8 mouse cellular contexts compared by ENCODE assay signal in the genomic region with DNA sequence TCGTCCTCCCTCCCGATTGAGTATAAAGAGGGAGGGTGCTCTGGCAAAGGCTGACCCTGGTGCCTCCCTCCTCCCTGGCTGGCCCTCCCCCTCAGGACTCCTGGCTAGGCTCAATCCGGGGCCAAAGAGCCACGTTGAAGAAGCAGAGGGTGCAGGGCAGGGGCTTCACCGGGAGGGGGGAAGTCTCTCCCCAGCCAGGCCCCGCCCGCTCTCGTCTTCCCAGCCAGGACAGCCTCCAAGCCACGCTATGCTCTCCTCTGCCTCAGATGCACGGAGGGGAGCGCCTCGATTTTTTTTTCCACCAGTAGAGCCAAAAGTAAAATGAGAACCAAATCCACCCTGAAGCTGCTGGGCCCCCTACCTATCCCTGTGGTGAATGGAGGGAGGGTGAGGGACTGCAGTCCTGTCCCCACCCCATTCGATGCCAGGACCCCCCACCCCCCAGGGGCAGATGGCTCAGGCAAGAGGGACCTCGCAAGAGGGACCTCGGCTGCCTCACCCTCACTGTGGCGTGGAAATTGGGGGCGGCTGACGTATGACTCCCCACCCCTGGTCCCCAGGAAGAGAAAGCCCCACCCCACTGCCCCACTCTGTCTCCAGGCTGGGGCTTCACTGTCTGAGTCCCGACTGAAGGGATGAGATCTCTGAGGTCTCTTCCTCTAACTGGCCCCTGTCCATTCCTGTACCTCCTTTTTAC. TPM values are rescaled to one million over a fixed set of nuclear protein-coding genes. Genes with fewer than 3 reads are reported as not detected.
DNase-seq lines count a peak whose midpoint lies in the region; ATAC-seq lines count a peak whose summit lies in the region.
"Had no signal": no experiment of that assay in that cellular context is flagged by ENCODE, and none has a peak within 500 bp of the region (broad histone marks: within the 10 kb centered on the region; RNA-seq: fewer than 3 reads in every experiment).

No protein-coding gene starts in this region.

- no peak overlapping the region; the same call in 1 of the 2 replicates for H3K9ac ChIP-seq in midbrain, embryonic 14.5 days (replicated peaks; ENCODE audit: low read length)

- H3K36me3 ChIP-seq in midbrain, embryonic 14.5 days (ENCODE audit: control insufficient read depth, insufficient read depth, low read length), result no peaks in the 10 kb centered on the region

- peaks cover 5% of the 10 kb centered on the region; the same call in 1 of the 2 replicates for H3K4me1 ChIP-seq in midbrain, embryonic 14.5 days (ENCODE audit: control insufficient read depth, insufficient read depth, low read length)

- ATAC-seq in midbrain, embryonic 14.5 days (ENCODE audit: low FRiP score, low TSS enrichment), result no peak; the same call in 1 of the 2 replicates
- ATAC-seq in granulocyte monocyte progenitor cell, adult 5-6 weeks (replicated peaks; ENCODE audit: poor library complexity, severe bottlenecking), result no peak

- intact Hi-C loops in heart, postnatal 14 days (cut with DNase I), result no loop called here

- 2% methylated on average over 19 of the region's 19 CpGs for WGBS in midbrain, embryonic 14.5 days

- H3K4me3 ChIP-seq in midbrain, embryonic 14.5 days (replicated peaks; ENCODE audit: low read depth, low read length), result no peak overlapping the region
- H3K4me3 ChIP-seq: myocyte had no signal

- H3K27me3 ChIP-seq in midbrain, embryonic 14.5 days (ENCODE audit: control insufficient read depth, insufficient read depth, low read length), result peaks cover 29% of the 10 kb centered on the region

- no peaks in the 10 kb centered on the region for H3K9me3 ChIP-seq in midbrain, embryonic 14.5 days (ENCODE audit: control insufficient read depth, low read length)

- DNase-seq in ZHBTc4 (ENCODE audit: low read depth, low spot score), result peak; percentile 52
- peak; percentile 75 for DNase-seq in embryo, embryonic 9.5 days (ENCODE audit: extremely low spot score)
- peak; percentile 34 to 51 for DNase-seq in heart, postnatal 14 days
- DNase-seq in midbrain, embryonic 14.5 days, result no peak
- DNase-seq in spleen, postnatal 4 days (ENCODE audit: low spot score in 2 of 2), result no peak
- DNase-seq in spleen, postnatal 36 days (ENCODE audit: low spot score in 2 of 2), result no peak

- H3K27ac ChIP-seq in midbrain, embryonic 14.5 days (replicated peaks; ENCODE audit: low read depth, low read length), result no peak overlapping the region

- H3K4me2 ChIP-seq in midbrain, embryonic 14.5 days (ENCODE audit: low read length), result peak overlapping the region; percentile 32

RNA-seq across cellular contexts. Expression of a gene that starts 53.2 kb away (rescaled TPM):
- total RNA-seq in heart, postnatal 14 days (2021), result 100 to 1,000 TPM; 475 to 551 TPM
- 0.98 and 64.7 TPM in 2 replicates for polyA plus RNA-seq in midbrain, embryonic 14.5 days (2014; fragmentation: Nextera tagmentation; extraction: Ambion mirVana)
- total RNA-seq in granulocyte monocyte progenitor cell, adult 5-6 weeks (2014; fragmentation: Nextera tagmentation), result not detected in 2 replicates
- total RNA-seq in granulocyte monocyte progenitor cell, adult 5-6 weeks (2017), result not detected in 2 replicates

Comparison
In these comparisons a context has a peak if more than half of its experiments do, and no peak if none do; other contexts are left out.
1. DNase-seq: peak in ZHBTc4 (single experiment), embryo, embryonic 9.5 days (single experiment) and heart, postnatal 14 days (2 of 2); none in midbrain, embryonic 14.5 days (single experiment), spleen, postnatal 4 days (0 of 2) and spleen, postnatal 36 days (0 of 2).
2. RNA of a gene that starts 53.2 kb away (total RNA-seq): 475 to 551 TPM in heart, postnatal 14 days; not detected in granulocyte monocyte progenitor cell, adult 5-6 weeks; every median in the first group is over 100 times any median in the second.